Mouse (Mus musculus) stomach, postnatal 0 days (tissue): ENCODE measurements around the gene Nt5c2.

Experiments
- CTCF ChIP-seq: IDR thresholded peaks from 2 replicates; pipeline ENCODE4 v1.5.1; 2016; ENCODE audit warnings: antibody characterized with exemption, low read depth, mild to moderate bottlenecking, moderate library complexity
- EP300 ChIP-seq: optimal IDR thresholded peaks from 2 replicates; pipeline ENCODE3; 2016; ENCODE audit warnings: antibody characterized with exemption

DNA sequence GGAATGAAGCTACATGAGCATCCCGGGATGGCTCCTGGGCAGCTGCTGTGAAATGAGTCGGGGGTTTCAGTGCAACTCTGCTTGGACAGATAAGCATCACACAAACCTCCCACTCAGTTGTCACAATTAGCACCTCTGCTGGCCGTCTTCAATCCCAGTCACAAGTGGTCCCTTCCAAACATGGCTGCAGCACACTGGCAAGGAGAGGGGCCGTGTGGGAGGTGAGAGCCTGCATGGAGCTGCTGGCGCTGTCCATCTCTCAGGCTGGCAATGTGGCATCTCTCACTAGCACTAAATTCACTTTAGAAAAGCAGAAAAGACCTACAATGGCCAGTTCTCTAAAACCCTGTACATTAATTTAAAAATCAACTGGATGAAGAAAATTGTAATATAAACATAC is 116.7 kb downstream of the Nt5c2 start:
- TF ChIP-seq EP300 (no peak), CTCF (no peak)
